Mouse (Mus musculus) forebrain, embryonic 16.5 days (tissue): ENCODE measurements around the gene Tex33. TPM values are rescaled to one million over a fixed set of nuclear protein-coding genes. Genes with fewer than 3 reads are reported as not detected.

Source experiments
- ATAC-seq: fragments of 200-750 bp; cut with Nextera tagmentation; 2 replicates; pipeline ENCODE4 v1.8.0; 2017; ENCODE audit warnings: mild to moderate bottlenecking, moderate library complexity
- H3K27ac ChIP-seq: fragments of 300-500 bp; sonication (generic); 2 replicates; pipeline ENCODE4 v1.5.1; 2014; ENCODE audit warnings: low read length, control low read depth
- H3K27me3 ChIP-seq: fragments of 300-500 bp; sonication (generic); replicated peaks from 2 replicates; pipeline ENCODE4 v1.6.1; 2014; ENCODE audit warnings: low read length; ENCODE audit not compliant: control insufficient read depth, insufficient read depth
- H3K36me3 ChIP-seq: fragments of 300-500 bp; sonication (generic); 2 replicates; pipeline ENCODE4 v1.6.1; 2014; ENCODE audit not compliant: control insufficient read depth, insufficient read depth
- H3K4me1 ChIP-seq: fragments of 300-500 bp; sonication (generic); replicated peaks from 2 replicates; pipeline ENCODE4 v1.6.1; 2014; ENCODE audit warnings: low read length; ENCODE audit not compliant: control insufficient read depth, insufficient read depth
- H3K4me2 ChIP-seq: fragments of 300-500 bp; sonication (generic); 2 replicates; pipeline ENCODE4 v1.6.1; 2014; ENCODE audit warnings: mild to moderate bottlenecking, low read length, control low read depth
- H3K4me3 ChIP-seq: fragments of 300-500 bp; sonication (generic); replicated peaks from 2 replicates; pipeline ENCODE4 v1.5.1; 2014; ENCODE audit warnings: mild to moderate bottlenecking, low read length, control low read depth
- H3K9ac ChIP-seq: fragments of 300-500 bp; sonication (generic); replicated peaks from 2 replicates; pipeline ENCODE4 v1.6.1; 2014; ENCODE audit warnings: low read depth, low read length, control low read depth
- H3K9me3 ChIP-seq: fragments of 300-500 bp; sonication (generic); 2 replicates; pipeline ENCODE4 v1.6.1; 2016; ENCODE audit warnings: low read length; ENCODE audit not compliant: control insufficient read depth
- WGBS: fragments of 180-500 bp; shearing (Covaris S2); extraction: QIAGEN DNeasy Blood & Tissue Kit; methylation state at CpG from one replicate; pipeline ENCODE4 v1.1.7; 2014; 5-methylcytosine and 5-hydroxymethylcytosine counted together
- polyA plus RNA-seq: library from polyadenylated mRNA; unstranded; fragments of >200 nt; fragmentation: Nextera tagmentation; extraction: Ambion mirVana; gene quantifications from 2 replicates; pipeline ENCODE4 v1.2.1, GENCODE M21; 2015

Tex33 gene
- polyA plus RNA-seq, 1 experiment from 2014 or later = not detected

- no peak overlapping the region for H3K4me3 ChIP-seq
- 31% methylated on average over 6 of the region's 6 CpGs for WGBS
- no peaks in the 10 kb centered on the region for H3K9me3 ChIP-seq
- H3K4me1 ChIP-seq = peaks cover 27% of the 10 kb centered on the region
- no peaks in the 10 kb centered on the region for H3K27me3 ChIP-seq
- H3K4me2 ChIP-seq = no peak overlapping the region
- H3K9ac ChIP-seq = no peak overlapping the region
- no peak for ATAC-seq
- H3K27ac ChIP-seq = no peak overlapping the region
- peaks cover 7% of the 10 kb centered on the region; the same call in 1 of the 2 replicates for H3K36me3 ChIP-seq
These were observed 39.3 kb upstream of the Tex33 start for GRCm38 (mm10) chr15:78434896-78435520.

GRCm38 (mm10) chr15:78431541-78432121, 35.9 kb upstream of the Tex33 start:
- no peak overlapping the region for H3K9ac ChIP-seq
- 87% methylated on average over 7 of the region's 7 CpGs for WGBS
- H3K27me3 ChIP-seq = no peaks in the 10 kb centered on the region
- no peak overlapping the region for H3K4me3 ChIP-seq
- H3K27ac ChIP-seq = no peak overlapping the region
- H3K4me1 ChIP-seq = peaks cover 23% of the 10 kb centered on the region
- ATAC-seq = no peak
- H3K9me3 ChIP-seq = no peaks in the 10 kb centered on the region
- H3K4me2 ChIP-seq = no peak overlapping the region
- peaks cover 7% of the 10 kb centered on the region; the same call in 1 of the 2 replicates for H3K36me3 ChIP-seq

GRCm38 (mm10) chr15:78430874-78431273, 35.2 kb upstream of the Tex33 start:
- H3K27ac ChIP-seq = no peak overlapping the region
- H3K9me3 ChIP-seq = no peaks in the 10 kb centered on the region
- peaks cover 4% of the 10 kb centered on the region; the same call in 1 of the 2 replicates for H3K36me3 ChIP-seq
- no peak overlapping the region for H3K4me2 ChIP-seq
- no peak overlapping the region for H3K9ac ChIP-seq
- no peak overlapping the region for H3K4me3 ChIP-seq
- H3K4me1 ChIP-seq = peaks cover 16% of the 10 kb centered on the region
- ATAC-seq = no peak
- 87% methylated on average over 10 of the region's 10 CpGs for WGBS
- H3K27me3 ChIP-seq = no peaks in the 10 kb centered on the region

GRCm38 (mm10) chr15:78429871-78430622, 34.3 kb upstream of the Tex33 start:
- peaks cover 4% of the 10 kb centered on the region; the same call in 1 of the 2 replicates for H3K36me3 ChIP-seq
- peak overlapping the region; percentile 66 for H3K4me2 ChIP-seq
- no peak overlapping the region for H3K27ac ChIP-seq
- no peaks in the 10 kb centered on the region for H3K27me3 ChIP-seq
- H3K4me3 ChIP-seq = peak overlapping the region; percentile 82; the same call in 1 of the 2 replicates
- H3K9me3 ChIP-seq = no peaks in the 10 kb centered on the region
- no peak for ATAC-seq
- peaks cover 16% of the 10 kb centered on the region for H3K4me1 ChIP-seq
- 85% methylated on average over 13 of the region's 13 CpGs for WGBS
- no peak overlapping the region; the same call in 1 of the 2 replicates for H3K9ac ChIP-seq

- H3K4me3 ChIP-seq = peak overlapping the region; percentile 82
- peak overlapping the region; percentile 66 for H3K4me2 ChIP-seq
- peak overlapping the region; percentile 91 for H3K9ac ChIP-seq
- peaks cover 4% of the 10 kb centered on the region; the same call in 1 of the 2 replicates for H3K36me3 ChIP-seq
- H3K9me3 ChIP-seq = no peaks in the 10 kb centered on the region
- peak overlapping the region; percentile 58 for H3K27ac ChIP-seq
- H3K27me3 ChIP-seq = no peaks in the 10 kb centered on the region
- H3K4me1 ChIP-seq = peaks cover 16% of the 10 kb centered on the region
- ATAC-seq = no peak; the same call in none of the 2 replicates
- WGBS = 0% methylated on average over 3 of the region's 3 CpGs
These were observed 33.4 kb upstream of the Tex33 start for GRCm38 (mm10) chr15:78429139-78429459.

GRCm38 (mm10) chr15:78428391-78429138, 32.9 kb upstream of the Tex33 start, which contains the start of gene Kctd17:
Gene Kctd17, plus strand, starts transcription at chr15:78428564.
- ATAC-seq = peak; percentile 92
- Histone ChIP-seq H3K27ac (peak within 1 kb of the TSS; percentile 58), H3K4me3 (peak within 1 kb of the TSS; percentile 82), H3K36me3 (peaks cover 4% of the 10 kb centered on the region; the same call in 1 of the 2 replicates), H3K4me1 (peaks cover 16% of the 10 kb centered on the region), H3K9ac (peak within 1 kb of the TSS; percentile 91), H3K9me3 (no peaks in the 10 kb centered on the region), H3K27me3 (no peaks in the 10 kb centered on the region), H3K4me2 (peak within 1 kb of the TSS; percentile 66)
- whole genome bisulfite sequencing = 1% methylated on average over 52 of the region's 52 CpGs

GRCm38 (mm10) chr15:78425230-78425629, 29.5 kb upstream of the Tex33 start:
- no peak overlapping the region for H3K9ac ChIP-seq
- no peak for ATAC-seq
- H3K27me3 ChIP-seq = 0 out of 2 replicates have a peak, but pooled peaks cover 2% of the 10 kb centered on the region
- no peak overlapping the region for H3K4me3 ChIP-seq
- 68% methylated on average over 4 of the region's 4 CpGs for WGBS
- H3K4me2 ChIP-seq = no peak overlapping the region
- peaks cover 13% of the 10 kb centered on the region for H3K4me1 ChIP-seq
- H3K9me3 ChIP-seq = no peaks in the 10 kb centered on the region
- no peaks in the 10 kb centered on the region for H3K36me3 ChIP-seq
- no peak overlapping the region for H3K27ac ChIP-seq

- H3K4me2 ChIP-seq = no peak overlapping the region
- H3K27ac ChIP-seq = no peak overlapping the region
- H3K9ac ChIP-seq = no peak overlapping the region
- peaks cover 6% of the 10 kb centered on the region for H3K4me1 ChIP-seq
- no peaks in the 10 kb centered on the region for H3K9me3 ChIP-seq
- WGBS = 28% methylated on average over 11 of the region's 11 CpGs
- H3K4me3 ChIP-seq = no peak overlapping the region
- no peaks in the 10 kb centered on the region for H3K36me3 ChIP-seq
- ATAC-seq = no peak
- 0 out of 2 replicates have a peak, but pooled peaks cover 2% of the 10 kb centered on the region for H3K27me3 ChIP-seq
These were observed 28.8 kb upstream of the Tex33 start for GRCm38 (mm10) chr15:78424507-78424906.
